Mouse (Mus musculus): ENCODE results near the gene Cnbd2. TPM values are rescaled to one million over a fixed set of nuclear protein-coding genes. Genes with fewer than 3 reads are reported as not detected.

Gene Cnbd2
- total and polyA plus RNA-seq, 3 experiments, result 1.0 to 3.6 (median 3.0) TPM

GRCm38 (mm10) chr2:156415674-156416073, 103.6 kb downstream of the Cnbd2 start:
- dilution Hi-C loops (cut with MboI; ENCODE audit: extremely low pct_ligation_motif_present, extremely low pct_unique_long_range_greater_than_20kb, low sequenced_read_pairs) (no loop called here), in situ Hi-C loops (cut with MboI; ENCODE audit: low pct_ligation_motif_present, low pct_unique_long_range_greater_than_20kb, low sequenced_read_pairs) (no loop called here)
- no peak overlapping the region for H3K9ac ChIP-seq (ENCODE audit: insufficient read depth, low read depth)
- TF ChIP-seq CHD2 (IDR thresholded peaks at IDR 0.05; ENCODE audit: low read length) (no peak), USF2 (conservative IDR thresholded peaks at IDR 0.05; ENCODE audit: low read depth, low read length) (no peak), BHLHE40 (IDR thresholded peaks at IDR 0.05; ENCODE audit: low read depth, low read length) (no peak), ELF1 (IDR thresholded peaks at IDR 0.05; ENCODE audit: low read depth, low read length) (no peak), UBTF (IDR thresholded peaks at IDR 0.05; ENCODE audit: low read depth, low read length) (no peak), ETS1 (conservative IDR thresholded peaks at IDR 0.05; ENCODE audit: low read depth, low read length) (no peak), ZC3H11A (IDR thresholded peaks at IDR 0.05; ENCODE audit: low read depth, low read length) (no peak), MXI1 (IDR thresholded peaks at IDR 0.05; ENCODE audit: low read depth, low read length) (no peak), JUND (conservative IDR thresholded peaks at IDR 0.05; ENCODE audit: low read depth, low read length) (no peak), MEF2A (IDR thresholded peaks at IDR 0.05; ENCODE audit: borderline replicate concordance, low read depth, low read length) (no peak), RCOR1 (conservative IDR thresholded peaks at IDR 0.05; ENCODE audit: low read depth, low read length) (no peak), NRF1 (IDR thresholded peaks at IDR 0.05; ENCODE audit: low read depth, low read length) (no peak), MAX (IDR thresholded peaks at IDR 0.05; ENCODE audit: low read length) (no peak), JUN (IDR thresholded peaks at IDR 0.05; ENCODE audit: insufficient read depth, low read depth, low read length) (no peak), ZMIZ1 (IDR thresholded peaks at IDR 0.05; ENCODE audit: low read depth, low read length) (no peak), MAFK (IDR thresholded peaks at IDR 0.05; ENCODE audit: insufficient replicate concordance, low read length) (no peak)
- H3K36me3 ChIP-seq (replicated peaks in 1 of 2; ENCODE audit: control insufficient read depth in 1 of 2, insufficient read depth in 1 of 2, low read length in 1 of 2), result no peaks in the 10 kb centered on the region
- H3K27me3 ChIP-seq (replicated peaks), result peaks cover 35% of the 10 kb centered on the region
- no peak overlapping the region for H3K27ac ChIP-seq (ENCODE audit: insufficient read depth, low read depth)
- no peak overlapping the region for H3K4me3 ChIP-seq (replicated peaks in 1 of 3; ENCODE audit: low read depth in 2 of 3, low read length in 2 of 3, poor library complexity in 1 of 3)
- H3K4me2 ChIP-seq (ENCODE audit: insufficient read depth, low read depth, poor library complexity, severe bottlenecking), result no peak overlapping the region
- no peaks in the 10 kb centered on the region for H3K9me3 ChIP-seq (replicated peaks; ENCODE audit: low read length)
- H3K4me1 ChIP-seq (ENCODE audit: control insufficient read depth in 1 of 2, insufficient read depth in 2 of 2), result peaks cover 0 to 4% of the 10 kb centered on the region in 2 experiments; a peak in 2 of 4 replicates
- no peak for DNase-seq (ENCODE audit: extremely low read depth)
- no peaks in the 10 kb centered on the region for H3K79me2 ChIP-seq (replicated peaks; ENCODE audit: control insufficient read depth, extremely low read depth, insufficient read depth, poor library complexity, severe bottlenecking)

- no peak for TF ChIP-seq ETS1 (conservative IDR thresholded peaks at IDR 0.05; ENCODE audit: low read depth, low read length)
- no peak for TF ChIP-seq TCF12 (IDR thresholded peaks at IDR 0.05; ENCODE audit: low read depth, low read length)
- no peak for TF ChIP-seq USF1 (IDR thresholded peaks at IDR 0.05; ENCODE audit: low read depth, low read length)
- no peak for TF ChIP-seq RAD21 (IDR thresholded peaks at IDR 0.05; ENCODE audit: low read depth, low read length)
- TF ChIP-seq TBP (conservative IDR thresholded peaks at IDR 0.05; ENCODE audit: low read depth, low read length), result no peak
- no peak for TF ChIP-seq PAX5 (IDR thresholded peaks at IDR 0.05; ENCODE audit: low read length)
- TF ChIP-seq BHLHE40 (IDR thresholded peaks at IDR 0.05; ENCODE audit: low read depth, low read length), result no peak
- no peak for TF ChIP-seq POLR2A (IDR thresholded peaks at IDR 0.05; ENCODE audit: low read depth, low read length)
- TF ChIP-seq MAFK (IDR thresholded peaks at IDR 0.05; ENCODE audit: insufficient replicate concordance, low read length), result no peak
- TF ChIP-seq RCOR1 (conservative IDR thresholded peaks at IDR 0.05; ENCODE audit: low read depth, low read length), result no peak
- TF ChIP-seq JUND (conservative IDR thresholded peaks at IDR 0.05; ENCODE audit: low read depth, low read length), result no peak
- TF ChIP-seq SIN3A (IDR thresholded peaks at IDR 0.05; ENCODE audit: low read length), result no peak
- TF ChIP-seq POLR2AphosphoS2 (IDR thresholded peaks at IDR 0.05; ENCODE audit: low read depth, low read length), result no peak
- TF ChIP-seq CHD1 (IDR thresholded peaks at IDR 0.05; ENCODE audit: low read depth, low read length), result no peak
- TF ChIP-seq NRF1 (IDR thresholded peaks at IDR 0.05; ENCODE audit: low read depth, low read length), result no peak
- TF ChIP-seq CTCF (conservative IDR thresholded peaks at IDR 0.05 in 1 of 2, IDR thresholded peaks at IDR 0.05 in 1 of 2; ENCODE audit: low read depth in 2 of 2, low read length in 2 of 2), result no peak
- TF ChIP-seq MEF2A (IDR thresholded peaks at IDR 0.05; ENCODE audit: borderline replicate concordance, low read depth, low read length), result no peak
- no peak for TF ChIP-seq EP300 (IDR thresholded peaks at IDR 0.05; ENCODE audit: low read length)
- Histone ChIP-seq H3K9ac (ENCODE audit: insufficient read depth, low read depth) (no peak overlapping the region), H3K9me3 (replicated peaks; ENCODE audit: low read length) (peaks cover 3% of the 10 kb centered on the region), H3K79me2 (replicated peaks; ENCODE audit: control insufficient read depth, extremely low read depth, insufficient read depth, poor library complexity, severe bottlenecking) (no peaks in the 10 kb centered on the region), H3K27me3 (replicated peaks) (peaks cover 49% of the 10 kb centered on the region), H3K4me2 (ENCODE audit: insufficient read depth, low read depth, poor library complexity, severe bottlenecking) (no peak overlapping the region), H3K4me3 (replicated peaks in 1 of 3; ENCODE audit: low read depth in 2 of 3, low read length in 2 of 3, poor library complexity in 1 of 3) (no peak overlapping the region), H3K36me3 (replicated peaks in 1 of 2; ENCODE audit: control insufficient read depth in 1 of 2, insufficient read depth in 1 of 2, low read length in 1 of 2) (no peaks in the 10 kb centered on the region), H3K4me1 (ENCODE audit: control insufficient read depth in 1 of 2, insufficient read depth in 2 of 2) (peaks cover 4 to 6% of the 10 kb centered on the region in 2 experiments; a peak in 3 of 4 replicates), H3K27ac (ENCODE audit: insufficient read depth, low read depth) (no peak overlapping the region)
- dilution Hi-C loops (cut with MboI; ENCODE audit: extremely low pct_ligation_motif_present, extremely low pct_unique_long_range_greater_than_20kb, low sequenced_read_pairs) (no loop called here), in situ Hi-C loops (cut with MboI; ENCODE audit: low pct_ligation_motif_present, low pct_unique_long_range_greater_than_20kb, low sequenced_read_pairs) (no loop called here)
- DNase-seq (ENCODE audit: extremely low read depth), result no peak
Observed at GRCm38 (mm10) chr2:156417194-156417593, 105.1 kb downstream of the Cnbd2 start.
